Mouse (Mus musculus): ENCODE data around the gene Ttc9b.

- TF ChIP-seq EP300 (IDR thresholded peaks at IDR 0.05): peak; percentile 40; the same call in 1 of the 2 replicates
- TF ChIP-seq CTCF (IDR thresholded peaks at IDR 0.05): peak; percentile 81
These were observed 2.8 kb upstream of the Ttc9b start for GRCm38 (mm10) chr7:27650949-27651348.

Data from lung, postnatal 0 days (tissue).